Mouse (Mus musculus): ENCODE data around the gene Tspan7. TPM values are rescaled to one million over a fixed set of nuclear protein-coding genes. Genes with fewer than 3 reads are reported as not detected.

Gene Tspan7
- polyA plus RNA-seq, 1 experiment = 71.2 TPM

GRCm38 (mm10) chrX:10516448-10516847 lies 31.5 kb downstream of the Tspan7 start:
- Histone ChIP-seq H3K4me3 (ENCODE audit: low read depth, low read length) (no peak overlapping the region), H3K27me3 (ENCODE audit: control insufficient read depth, insufficient read depth, low read length) (no peaks in the 10 kb centered on the region), H3K27ac (ENCODE audit: insufficient read depth, low read depth, low read length) (no peak overlapping the region), H3K4me1 (ENCODE audit: control insufficient read depth, insufficient read depth, insufficient read length, low read length) (no peaks in the 10 kb centered on the region; the same call in 1 of the 2 replicates), H3K36me3 (ENCODE audit: control insufficient read depth, insufficient read depth, low read length) (no peaks in the 10 kb centered on the region)
- WGBS = 92% methylated on average over 7 of the region's 7 CpGs
- TF ChIP-seq POLR2A (IDR thresholded peaks at IDR 0.05; ENCODE audit: low read depth, low read length) (no peak), CTCF (IDR thresholded peaks at IDR 0.05; ENCODE audit: extremely low read depth, insufficient read length, insufficient replicate concordance, low read depth, low read length) (no peak)

GRCm38 (mm10) chrX:10516925-10517324 lies 32.0 kb downstream of the Tspan7 start:
- TF ChIP-seq CTCF (IDR thresholded peaks at IDR 0.05; ENCODE audit: extremely low read depth, insufficient read length, insufficient replicate concordance, low read depth, low read length) (no peak), POLR2A (IDR thresholded peaks at IDR 0.05; ENCODE audit: low read depth, low read length) (no peak)
- Histone ChIP-seq H3K4me3 (ENCODE audit: low read depth, low read length) (no peak overlapping the region), H3K27ac (ENCODE audit: insufficient read depth, low read depth, low read length) (no peak overlapping the region), H3K27me3 (ENCODE audit: control insufficient read depth, insufficient read depth, low read length) (no peaks in the 10 kb centered on the region), H3K36me3 (ENCODE audit: control insufficient read depth, insufficient read depth, low read length) (no peaks in the 10 kb centered on the region), H3K4me1 (ENCODE audit: control insufficient read depth, insufficient read depth, insufficient read length, low read length) (no peaks in the 10 kb centered on the region; the same call in 1 of the 2 replicates)
- WGBS = 30% methylated on average over 6 of the region's 6 CpGs

DNA sequence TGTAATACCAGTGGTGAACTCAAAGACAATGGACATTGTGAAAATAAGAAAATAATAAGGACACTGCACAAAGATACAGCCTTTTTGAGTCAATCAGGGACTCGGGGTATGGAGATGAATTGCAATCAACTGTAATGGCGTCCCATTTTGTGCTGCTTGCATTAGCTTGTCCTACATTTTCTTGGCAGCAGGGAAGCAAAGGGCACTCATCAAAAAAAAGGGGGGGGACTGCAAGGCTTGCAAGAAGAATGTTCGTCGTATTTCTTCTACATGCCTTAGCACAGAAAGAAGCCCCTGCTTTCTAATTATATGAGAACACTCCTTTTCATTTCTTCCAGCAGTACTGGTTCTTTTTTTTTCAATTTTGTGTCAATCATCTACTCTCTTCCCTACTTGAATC lies 32.8 kb downstream of the Tspan7 start:
- Histone ChIP-seq H3K27ac (ENCODE audit: insufficient read depth, low read depth, low read length) (no peak overlapping the region), H3K4me1 (ENCODE audit: control insufficient read depth, insufficient read depth, insufficient read length, low read length) (no peaks in the 10 kb centered on the region; the same call in 1 of the 2 replicates), H3K36me3 (ENCODE audit: control insufficient read depth, insufficient read depth, low read length) (no peaks in the 10 kb centered on the region), H3K27me3 (ENCODE audit: control insufficient read depth, insufficient read depth, low read length) (no peaks in the 10 kb centered on the region), H3K4me3 (ENCODE audit: low read depth, low read length) (no peak overlapping the region)
- TF ChIP-seq POLR2A (IDR thresholded peaks at IDR 0.05; ENCODE audit: low read depth, low read length) = no peak
- no peak for TF ChIP-seq CTCF (IDR thresholded peaks at IDR 0.05; ENCODE audit: extremely low read depth, insufficient read length, insufficient replicate concordance, low read depth, low read length)
- 91% methylated on average over 4 of the region's 4 CpGs for WGBS

- Histone ChIP-seq H3K36me3 (ENCODE audit: control insufficient read depth, insufficient read depth, low read length) (no peaks in the 10 kb centered on the region), H3K4me3 (ENCODE audit: low read depth, low read length) (no peak overlapping the region), H3K4me1 (ENCODE audit: control insufficient read depth, insufficient read depth, insufficient read length, low read length) (no peaks in the 10 kb centered on the region; the same call in 1 of the 2 replicates), H3K27me3 (ENCODE audit: control insufficient read depth, insufficient read depth, low read length) (no peaks in the 10 kb centered on the region), H3K27ac (ENCODE audit: insufficient read depth, low read depth, low read length) (no peak overlapping the region)
- TF ChIP-seq POLR2A (IDR thresholded peaks at IDR 0.05; ENCODE audit: low read depth, low read length) (no peak), CTCF (IDR thresholded peaks at IDR 0.05; ENCODE audit: extremely low read depth, insufficient read length, insufficient replicate concordance, low read depth, low read length) (no peak)
- 65% methylated on average over 5 of the region's 5 CpGs for WGBS
Measured at GRCm38 (mm10) chrX:10518510-10518909, 33.6 kb downstream of the Tspan7 start.

DNA sequence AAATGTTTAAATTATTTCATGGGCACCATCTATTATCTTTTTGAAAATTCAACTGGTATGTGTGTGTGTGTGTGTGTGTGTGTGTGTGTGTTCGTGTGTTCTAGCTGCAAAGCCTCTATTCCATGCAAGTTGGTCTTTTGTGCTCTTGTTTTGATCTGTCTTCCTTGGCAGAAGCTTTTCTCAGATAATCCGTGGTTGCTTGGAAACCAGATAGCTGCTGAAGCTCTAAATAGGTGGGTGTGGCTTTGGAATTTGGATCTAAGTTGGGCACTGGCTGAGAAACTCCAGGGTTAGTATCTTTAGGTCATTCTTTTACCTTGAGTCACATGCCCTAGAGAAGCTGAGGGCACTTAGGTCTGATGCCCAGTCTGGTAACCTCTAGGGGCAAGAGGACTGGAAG lies 50.5 kb downstream of the Tspan7 start:
- Histone ChIP-seq H3K36me3 (ENCODE audit: control insufficient read depth, insufficient read depth, low read length) (no peaks in the 10 kb centered on the region), H3K4me3 (ENCODE audit: low read depth, low read length) (no peak overlapping the region), H3K27me3 (ENCODE audit: control insufficient read depth, insufficient read depth, low read length) (no peaks in the 10 kb centered on the region), H3K27ac (ENCODE audit: insufficient read depth, low read depth, low read length) (no peak overlapping the region), H3K4me1 (ENCODE audit: control insufficient read depth, insufficient read depth, insufficient read length, low read length) (peaks cover 5% of the 10 kb centered on the region; the same call in 1 of the 2 replicates)
- no peak for TF ChIP-seq POLR2A (IDR thresholded peaks at IDR 0.05; ENCODE audit: low read depth, low read length)
- TF ChIP-seq CTCF (IDR thresholded peaks at IDR 0.05; ENCODE audit: extremely low read depth, insufficient read length, insufficient replicate concordance, low read depth, low read length) = no peak
- WGBS = 23% methylated on average over 2 of the region's 2 CpGs

GRCm38 (mm10) chrX:10539009-10539408 lies 54.1 kb downstream of the Tspan7 start:
- Histone ChIP-seq H3K27ac (ENCODE audit: insufficient read depth, low read depth, low read length) (no peak overlapping the region; the same call in 1 of the 2 replicates), H3K36me3 (ENCODE audit: control insufficient read depth, insufficient read depth, low read length) (no peaks in the 10 kb centered on the region), H3K27me3 (ENCODE audit: control insufficient read depth, insufficient read depth, low read length) (no peaks in the 10 kb centered on the region), H3K4me1 (ENCODE audit: control insufficient read depth, insufficient read depth, insufficient read length, low read length) (peaks cover 5% of the 10 kb centered on the region; the same call in 1 of the 2 replicates), H3K4me3 (ENCODE audit: low read depth, low read length) (no peak overlapping the region)
- no peak for TF ChIP-seq CTCF (IDR thresholded peaks at IDR 0.05; ENCODE audit: extremely low read depth, insufficient read length, insufficient replicate concordance, low read depth, low read length)
- TF ChIP-seq POLR2A (IDR thresholded peaks at IDR 0.05; ENCODE audit: low read depth, low read length) = no peak
- 32% methylated on average over 2 of the region's 2 CpGs for WGBS

- Histone ChIP-seq H3K4me1 (ENCODE audit: control insufficient read depth, insufficient read depth, insufficient read length, low read length) (peaks cover 5% of the 10 kb centered on the region; the same call in 1 of the 2 replicates), H3K36me3 (ENCODE audit: control insufficient read depth, insufficient read depth, low read length) (no peaks in the 10 kb centered on the region), H3K4me3 (ENCODE audit: low read depth, low read length) (no peak overlapping the region), H3K27ac (ENCODE audit: insufficient read depth, low read depth, low read length) (no peak overlapping the region; the same call in 1 of the 2 replicates), H3K27me3 (ENCODE audit: control insufficient read depth, insufficient read depth, low read length) (no peaks in the 10 kb centered on the region)
- TF ChIP-seq CTCF (IDR thresholded peaks at IDR 0.05; ENCODE audit: extremely low read depth, insufficient read length, insufficient replicate concordance, low read depth, low read length) (no peak), POLR2A (IDR thresholded peaks at IDR 0.05; ENCODE audit: low read depth, low read length) (no peak)
- 16% methylated on average over 6 of the region's 6 CpGs for WGBS
Measured at GRCm38 (mm10) chrX:10539482-10540166, 54.7 kb downstream of the Tspan7 start.
